Mouse (Mus musculus): ENCODE data around the gene 1700016K19Rik.

DNA sequence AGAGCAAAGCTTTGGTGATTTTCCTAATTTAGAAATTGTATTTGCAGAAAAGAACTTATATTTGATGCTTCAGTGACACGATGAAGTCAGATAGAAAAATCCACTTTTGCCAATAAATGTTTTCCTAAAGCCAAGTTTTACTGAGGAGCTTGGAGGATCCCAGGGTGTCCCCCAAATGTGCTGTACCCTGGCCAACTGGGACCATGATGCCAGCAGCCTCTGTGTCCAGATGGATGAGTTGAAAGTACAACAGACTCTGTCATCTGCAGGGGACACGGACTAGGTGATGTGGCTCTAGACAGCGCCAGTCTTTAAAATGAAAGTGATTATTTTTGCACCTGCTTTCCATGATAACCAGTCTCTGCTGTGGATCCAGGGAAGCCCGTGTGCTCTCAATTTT lies 20.2 kb downstream of the 1700016K19Rik start:
- TF ChIP-seq CTCF (IDR thresholded peaks at IDR 0.05; ENCODE audit: low read depth, low read length) = no peak
- no peak for TF ChIP-seq POLR2A (IDR thresholded peaks at IDR 0.05; ENCODE audit: insufficient read depth, low read length)
- TF ChIP-seq EP300 (IDR thresholded peaks at IDR 0.05; ENCODE audit: insufficient read depth, low read depth, low read length) = no peak

Measured in ES-Bruce4 (cell line).